ENCODE assay signal across 10 mouse cellular contexts in the genomic region with DNA sequence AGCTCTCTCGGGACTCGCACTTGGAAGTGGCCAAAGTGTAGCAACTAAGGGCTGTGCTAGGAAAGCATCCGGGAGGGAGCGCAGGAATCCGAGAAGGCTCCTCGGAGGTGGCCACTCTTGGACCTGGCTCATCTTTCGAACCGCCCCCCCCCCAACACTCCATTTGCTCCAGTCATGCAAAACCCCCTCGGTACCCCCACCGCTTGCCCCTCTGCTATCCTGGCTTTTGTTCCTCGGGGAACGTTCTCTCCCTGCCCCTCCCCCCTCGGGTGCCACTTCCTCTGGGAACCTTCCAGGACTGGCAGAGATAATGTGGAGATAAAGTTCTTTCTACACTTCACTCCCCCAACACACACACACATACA. TPM values are rescaled to one million over a fixed set of nuclear protein-coding genes. Genes with fewer than 3 reads are reported as not detected.
DNase-seq lines count a peak whose midpoint lies in the region; ATAC-seq lines count a peak whose summit lies in the region.
"Had no signal": no experiment of that assay in that cellular context is flagged by ENCODE, and none has a peak within 500 bp of the region (broad histone marks: within the 10 kb centered on the region; RNA-seq: fewer than 3 reads in every experiment).

No protein-coding gene starts in this region.

- H3K4me3 ChIP-seq in kidney, embryonic 15.5 days (replicated peaks), result peak overlapping the region; percentile 64
- H3K4me3 ChIP-seq in embryonic facial prominence, embryonic 12.5 days, result peak overlapping the region; percentile 57
- H3K4me3 ChIP-seq in hindbrain, embryonic 15.5 days, result peak overlapping the region; percentile 44
- H3K4me3 ChIP-seq in midbrain, embryonic 12.5 days, result peak overlapping the region; percentile 48

- no peak for DNase-seq in kidney, postnatal 14 days
- DNase-seq in gastrocnemius, adult 18-20 months (ENCODE audit: low spot score), result no peak
- no peak for DNase-seq in cerebellum, postnatal 25 days
- DNase-seq in T-cell, adult 2 months (ENCODE audit: low spot score), result no peak

- peak overlapping the region; percentile 97 for H3K27ac ChIP-seq in kidney, embryonic 15.5 days
- no peak overlapping the region for H3K27ac ChIP-seq in embryonic facial prominence, embryonic 12.5 days
- H3K27ac ChIP-seq in hindbrain, embryonic 15.5 days (replicated peaks), result no peak overlapping the region
- no peak overlapping the region for H3K27ac ChIP-seq in midbrain, embryonic 12.5 days (replicated peaks)

- peak overlapping the region; percentile 68 for H3K9ac ChIP-seq in kidney, embryonic 15.5 days
- H3K9ac ChIP-seq in embryonic facial prominence, embryonic 12.5 days, result peak overlapping the region; percentile 78
- H3K9ac ChIP-seq in hindbrain, embryonic 15.5 days, result 0 out of 2 replicates have a peak overlapping the region, but pooled peaks have one; percentile 34
- peak overlapping the region; percentile 43; the same call in 1 of the 2 replicates for H3K9ac ChIP-seq in midbrain, embryonic 12.5 days (replicated peaks)

- peak overlapping the region; percentile 94 for H3K4me2 ChIP-seq in kidney, embryonic 15.5 days
- H3K4me2 ChIP-seq in embryonic facial prominence, embryonic 12.5 days (replicated peaks), result peak overlapping the region; percentile 96
- peak overlapping the region; percentile 85 for H3K4me2 ChIP-seq in hindbrain, embryonic 15.5 days
- H3K4me2 ChIP-seq in midbrain, embryonic 12.5 days (replicated peaks), result peak overlapping the region; percentile 71

- no peak; the same call in 1 of the 2 replicates for ATAC-seq in kidney, embryonic 15.5 days (replicated peaks; ENCODE audit: low FRiP score)
- ATAC-seq in embryonic facial prominence, embryonic 12.5 days (ENCODE audit: insufficient number of reproducible peaks, insufficient read depth, low FRiP score, low TSS enrichment), result no peak
- ATAC-seq in hindbrain, embryonic 15.5 days (ENCODE audit: low FRiP score, low read depth), result no peak; the same call in 1 of the 2 replicates
- ATAC-seq in midbrain, embryonic 12.5 days (ENCODE audit: low FRiP score, low read depth), result no peak

- 0% methylated on average over 12 of the region's 13 CpGs for WGBS in kidney, embryonic 15.5 days
- WGBS in embryonic facial prominence, embryonic 12.5 days, result under 1% methylated on average over 12 of the region's 13 CpGs
- WGBS in hindbrain, embryonic 15.5 days, result 2% methylated on average over 13 of the region's 13 CpGs
- WGBS in midbrain, embryonic 12.5 days, result 0% methylated on average over 13 of the region's 13 CpGs

- H3K36me3 ChIP-seq in kidney, embryonic 15.5 days, result no peaks in the 10 kb centered on the region
- no peaks in the 10 kb centered on the region for H3K36me3 ChIP-seq in embryonic facial prominence, embryonic 12.5 days
- H3K36me3 ChIP-seq in hindbrain, embryonic 15.5 days, result no peaks in the 10 kb centered on the region
- no peaks in the 10 kb centered on the region for H3K36me3 ChIP-seq in midbrain, embryonic 12.5 days

- H3K9me3 ChIP-seq in kidney, embryonic 15.5 days (replicated peaks), result no peaks in the 10 kb centered on the region
- H3K9me3 ChIP-seq in embryonic facial prominence, embryonic 12.5 days, result no peaks in the 10 kb centered on the region
- H3K9me3 ChIP-seq in hindbrain, embryonic 15.5 days, result no peaks in the 10 kb centered on the region
- no peaks in the 10 kb centered on the region for H3K9me3 ChIP-seq in midbrain, embryonic 12.5 days

- peaks cover 69% of the 10 kb centered on the region for H3K4me1 ChIP-seq in kidney, embryonic 15.5 days
- peaks cover 39% of the 10 kb centered on the region for H3K4me1 ChIP-seq in embryonic facial prominence, embryonic 12.5 days
- peaks cover 37% of the 10 kb centered on the region for H3K4me1 ChIP-seq in hindbrain, embryonic 15.5 days (replicated peaks)
- peaks cover 54% of the 10 kb centered on the region for H3K4me1 ChIP-seq in midbrain, embryonic 12.5 days

- peaks cover 52% of the 10 kb centered on the region for H3K27me3 ChIP-seq in kidney, embryonic 15.5 days
- peaks cover 53% of the 10 kb centered on the region for H3K27me3 ChIP-seq in embryonic facial prominence, embryonic 12.5 days
- H3K27me3 ChIP-seq in hindbrain, embryonic 15.5 days, result peaks cover 78% of the 10 kb centered on the region
- peaks cover 97% of the 10 kb centered on the region for H3K27me3 ChIP-seq in midbrain, embryonic 12.5 days

RNA-seq across cellular contexts. Expression of a gene that starts 0.7 kb away (rescaled TPM):
- polyA plus RNA-seq in kidney, embryonic 15.5 days (2015; fragmentation: Nextera tagmentation; extraction: Ambion mirVana), result 43.0 and 46.3 TPM in 2 replicates
- polyA plus RNA-seq in embryonic facial prominence, embryonic 12.5 days (2016; fragmentation: Nextera tagmentation; extraction: Ambion mirVana), result 28.4 and 30.1 TPM in 2 replicates
- polyA plus RNA-seq in hindbrain, embryonic 15.5 days (2015; fragmentation: Nextera tagmentation; extraction: Ambion mirVana), result 16.6 and 17.7 TPM in 2 replicates
- polyA plus RNA-seq in midbrain, embryonic 12.5 days (2016; fragmentation: Nextera tagmentation; extraction: Ambion mirVana), result 16.8 and 17.5 TPM in 2 replicates
- under 1 TPM; 0.45 to 0.68 TPM for total RNA-seq in gastrocnemius, adult 18-20 months (2021)
- total RNA-seq: MEL had no signal

RNA-seq across cellular contexts. Expression of a gene that starts 36.7 kb away (rescaled TPM):
- polyA plus RNA-seq in kidney, embryonic 15.5 days (2015; fragmentation: Nextera tagmentation; extraction: Ambion mirVana), result 0.08 and 0.09 TPM in 2 replicates
- polyA plus RNA-seq in embryonic facial prominence, embryonic 12.5 days (2016; fragmentation: Nextera tagmentation; extraction: Ambion mirVana), result 1.2 and 2.9 TPM in 2 replicates
- 0.96 and 1.4 TPM in 2 replicates for polyA plus RNA-seq in hindbrain, embryonic 15.5 days (2015; fragmentation: Nextera tagmentation; extraction: Ambion mirVana)
- polyA plus RNA-seq in midbrain, embryonic 12.5 days (2016; fragmentation: Nextera tagmentation; extraction: Ambion mirVana), result 0.59 and 0.82 TPM in 2 replicates
- total RNA-seq in gastrocnemius, adult 18-20 months (2021), result not detected
- total RNA-seq: layer of hippocampus, adult 18-20 months; MEL had no signal

RNA-seq across cellular contexts. Expression of a gene that starts 59.1 kb away (rescaled TPM):
- 138 and 145 TPM in 2 replicates for polyA plus RNA-seq in kidney, embryonic 15.5 days (2015; fragmentation: Nextera tagmentation; extraction: Ambion mirVana)
- polyA plus RNA-seq in embryonic facial prominence, embryonic 12.5 days (2016; fragmentation: Nextera tagmentation; extraction: Ambion mirVana), result 150 and 155 TPM in 2 replicates
- 111 and 112 TPM in 2 replicates for polyA plus RNA-seq in hindbrain, embryonic 15.5 days (2015; fragmentation: Nextera tagmentation; extraction: Ambion mirVana)
- 122 and 126 TPM in 2 replicates for polyA plus RNA-seq in midbrain, embryonic 12.5 days (2016; fragmentation: Nextera tagmentation; extraction: Ambion mirVana)
- 10 to 100 TPM; 11.0 to 11.2 TPM for total RNA-seq in gastrocnemius, adult 18-20 months (2021)
